Mouse (Mus musculus) CD4-positive helper T cell, adult 2 months (primary cell): ENCODE data around the gene Gas2l1.
A peak's percentile ranks its signal among the peaks of the same experiment; 100 is the strongest.
"Not testable (repeated sequence)": the region's sequence is repeated elsewhere in the genome, so short reads cannot be mapped to it uniquely, and the experiment has no call there.

Experiments used
- DNase-seq: peaks from one replicate; pipeline ENCODE4 v3.0.0-alpha.2; 2012; ENCODE audit warnings: low read depth, missing footprints, low spot score

The Gas2l1 gene

DNA sequence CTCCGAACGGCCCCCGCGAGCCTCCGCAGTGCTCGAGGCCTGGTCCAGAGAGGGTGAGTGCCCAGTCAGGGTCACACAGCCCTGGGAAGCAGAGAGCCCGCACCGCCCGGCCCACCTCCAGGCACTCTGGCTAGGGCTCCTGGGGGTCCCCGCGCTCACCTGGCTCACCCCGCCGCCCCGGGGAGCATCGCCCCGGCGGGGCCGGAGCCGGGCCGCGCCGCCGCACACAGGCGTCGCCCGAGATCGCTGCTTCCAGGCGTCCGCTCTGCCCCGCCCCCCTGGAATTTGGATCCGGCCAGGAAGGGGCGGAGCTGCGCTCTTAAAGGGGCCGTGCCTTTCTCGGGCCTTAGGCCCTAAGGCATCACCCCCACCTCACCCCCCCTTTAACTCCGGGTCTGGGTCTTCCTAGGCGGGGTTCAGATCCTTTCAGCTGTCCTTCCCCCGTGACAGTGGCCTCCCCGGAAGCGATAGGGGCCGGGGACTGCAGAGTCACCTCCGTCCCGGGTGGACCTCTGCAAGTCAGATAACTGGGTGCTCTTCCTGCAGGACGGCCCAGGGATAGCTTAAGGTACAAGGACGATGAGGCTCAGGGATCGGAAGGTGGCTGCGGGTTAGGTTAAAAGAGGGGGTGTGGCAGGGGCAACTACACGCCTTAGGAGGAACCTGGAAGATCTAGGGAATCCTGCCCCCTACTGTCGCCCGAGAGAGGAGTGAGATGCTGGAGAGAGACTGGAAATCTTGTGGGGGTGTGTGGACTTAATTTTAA lies at the start of gene Gas2l1:
Gas2l1 (minus strand) TSS at position 272 of the 766 bp plus-strand sequence.
- peak; percentile 67 for DNase-seq

DNA sequence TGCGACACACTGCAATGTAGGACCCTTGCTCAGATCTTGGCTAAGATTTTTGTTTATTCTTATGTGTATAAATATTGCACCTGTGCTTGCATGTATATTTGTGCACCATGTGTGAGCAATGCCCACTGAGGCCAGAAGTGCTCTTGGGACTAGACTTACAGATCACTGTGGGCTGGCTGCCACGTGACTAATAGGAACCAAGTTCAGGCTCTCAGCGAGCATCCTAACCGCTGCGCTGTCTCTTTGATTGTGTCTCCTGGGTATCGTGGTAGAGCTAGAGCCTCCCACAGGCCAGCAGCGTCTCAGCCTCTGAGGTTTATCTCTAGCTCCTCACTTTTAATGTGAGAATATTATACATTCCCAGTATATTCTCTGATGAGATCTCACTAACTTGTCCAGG lies 48.5 kb upstream of the Gas2l1 start:
- DNase-seq = no peak

DNA sequence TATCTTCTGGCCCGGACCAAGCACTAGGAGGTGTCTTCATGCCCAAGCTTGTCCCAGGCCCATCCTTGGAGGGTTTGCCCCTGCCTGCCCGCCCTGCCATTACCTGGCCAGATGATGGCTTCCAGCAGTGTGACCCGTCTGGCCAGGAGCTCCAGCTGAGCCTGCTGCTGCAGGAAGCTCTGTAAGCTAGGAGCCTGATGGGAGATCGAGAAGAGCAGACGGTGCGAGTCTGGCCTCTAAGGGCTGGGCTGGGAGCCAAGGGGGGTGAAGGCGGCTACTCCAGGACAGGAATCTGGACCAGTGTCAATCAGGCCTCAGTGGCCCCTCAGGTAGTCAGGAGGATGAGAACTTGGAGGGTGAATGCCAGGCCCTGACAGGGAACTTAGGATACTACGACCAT lies 44.3 kb upstream of the Gas2l1 start:
- DNase-seq = no peak

DNA sequence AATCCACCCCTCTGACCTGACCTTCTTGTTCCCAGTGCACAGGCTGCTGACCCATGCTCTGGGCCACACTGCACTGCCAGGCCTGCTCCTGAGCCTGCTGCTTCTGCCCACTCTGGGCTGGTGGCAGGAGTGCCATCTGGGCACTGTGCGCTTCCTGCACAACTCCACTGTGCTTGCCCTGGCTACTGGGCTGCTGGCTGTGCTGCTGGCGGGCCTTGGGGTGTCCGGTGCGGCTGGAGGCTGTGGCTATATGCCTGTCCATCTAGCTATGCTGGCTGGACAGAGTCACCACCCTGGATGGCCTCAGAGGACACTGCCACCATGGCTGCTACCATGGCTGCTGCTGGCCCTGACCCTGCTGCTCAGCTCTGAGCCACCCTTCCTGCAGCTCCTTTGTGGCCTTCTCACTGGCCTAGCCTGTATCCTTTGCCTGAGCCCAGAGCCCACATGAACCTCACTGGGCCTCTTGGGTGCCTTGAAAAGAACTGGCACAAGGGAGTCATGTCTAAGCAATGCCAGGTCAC lies 38.9 kb upstream of the Gas2l1 start:
- no peak for DNase-seq

DNA sequence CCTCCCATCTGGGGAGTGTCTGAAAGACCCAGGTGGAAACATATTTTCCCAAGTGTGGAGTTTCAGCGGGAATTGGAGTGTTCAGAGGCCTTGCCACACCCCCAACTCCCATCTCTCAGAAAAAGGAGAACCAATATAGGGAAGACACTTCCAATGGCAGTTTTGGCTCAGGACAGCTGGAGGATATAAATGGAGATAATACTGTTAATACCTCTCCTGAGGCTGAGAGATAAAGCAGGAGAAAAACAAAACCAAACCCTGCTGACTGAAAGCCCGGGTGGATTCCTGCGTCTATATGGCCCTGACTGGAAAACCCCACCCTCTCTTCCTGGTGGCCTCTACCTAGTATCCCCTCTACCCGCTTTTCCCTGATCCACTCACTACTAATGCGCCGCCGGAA lies 37.3 kb upstream of the Gas2l1 start:
- no peak for DNase-seq

DNA sequence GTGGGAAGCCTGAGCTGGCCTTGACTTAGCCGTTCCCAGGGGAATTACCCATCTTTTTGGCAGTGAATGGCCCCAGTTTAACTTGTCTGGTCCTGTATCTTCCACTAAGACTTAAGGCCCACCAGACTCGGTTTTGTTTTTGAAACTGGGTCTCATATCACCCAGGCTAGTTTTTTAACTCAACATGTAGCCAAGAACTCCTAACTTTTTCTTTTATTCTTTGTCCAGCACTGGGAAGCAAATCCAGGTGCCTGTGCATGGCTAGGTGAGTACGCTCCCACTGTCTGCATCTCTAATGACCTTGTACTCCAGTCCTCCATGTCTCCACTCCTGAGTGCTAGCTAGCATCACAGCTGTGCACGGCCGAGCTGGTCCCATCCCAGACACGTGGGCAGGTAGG lies 36.5 kb upstream of the Gas2l1 start:
- DNase-seq = no peak

DNA sequence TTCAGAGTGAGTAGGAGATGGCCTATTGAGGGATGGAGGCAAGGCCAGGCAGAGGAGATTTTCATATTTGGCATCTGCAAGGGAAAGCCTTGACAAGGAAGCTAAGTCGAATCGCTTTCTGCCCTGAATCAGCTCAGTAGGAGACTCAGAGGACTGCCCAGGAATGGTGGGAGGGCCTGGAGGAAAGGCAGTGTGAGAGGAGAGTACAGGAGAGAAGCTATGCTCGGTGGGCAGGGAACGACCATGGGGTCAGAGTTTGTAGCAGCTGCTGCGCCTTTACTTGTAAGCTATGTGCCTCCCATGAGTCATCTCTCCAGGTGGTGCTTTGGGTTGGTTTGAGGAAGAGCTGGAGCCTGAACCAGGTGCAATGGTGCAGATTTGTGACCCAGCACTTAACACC lies 35.7 kb upstream of the Gas2l1 start:
- no peak for DNase-seq

DNA sequence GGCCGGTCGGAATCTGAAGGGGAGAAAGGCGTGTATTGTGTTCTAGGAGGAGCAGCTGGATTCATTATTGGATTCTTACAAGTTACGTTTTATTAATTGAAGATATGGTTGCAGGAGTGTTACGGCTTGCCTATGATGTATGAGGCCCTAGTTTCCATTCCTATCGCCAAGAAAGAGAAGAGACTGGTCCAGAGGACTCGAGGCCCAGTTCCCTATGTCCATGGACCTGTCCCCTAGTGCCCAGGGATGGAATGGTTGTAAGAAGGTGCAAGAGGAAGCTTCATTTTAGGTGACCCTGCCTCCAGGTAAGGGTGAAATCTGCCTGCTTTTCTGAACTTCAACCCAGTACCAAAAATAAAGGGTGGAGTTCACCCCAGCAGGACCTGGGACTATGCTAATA lies 35.2 kb upstream of the Gas2l1 start:
- DNase-seq = no peak

DNA sequence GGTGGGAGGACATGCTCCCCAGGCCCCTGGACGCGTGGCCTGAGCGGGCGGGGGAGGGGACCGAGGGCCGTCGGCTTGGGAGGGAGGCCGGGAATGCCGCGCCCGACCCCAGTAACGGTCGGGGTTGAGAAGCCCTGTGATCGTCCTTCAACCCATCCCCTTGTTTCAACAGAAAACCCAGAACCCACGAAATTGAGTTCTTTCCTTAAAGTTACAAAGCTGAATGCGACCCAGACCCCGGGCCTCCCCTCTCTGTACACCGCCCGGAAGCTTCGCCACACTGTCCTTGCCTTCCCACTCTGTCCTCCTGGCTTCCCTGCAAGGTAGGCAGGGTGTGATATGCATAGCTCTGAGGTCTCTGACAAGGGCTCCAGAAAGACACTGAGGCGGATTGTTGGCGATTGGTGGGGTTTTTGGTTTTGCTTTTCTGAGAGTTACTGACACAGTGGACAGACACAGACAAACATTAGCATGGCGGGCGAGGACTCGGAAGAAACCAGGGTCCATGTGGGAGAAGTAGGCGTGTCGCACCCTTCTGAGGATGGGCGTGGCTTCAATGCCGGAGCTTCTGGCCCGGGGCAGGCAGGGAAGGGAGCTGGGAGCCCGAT lies 34.6 kb upstream of the Gas2l1 start:
- DNase-seq = peak; percentile 78

DNA sequence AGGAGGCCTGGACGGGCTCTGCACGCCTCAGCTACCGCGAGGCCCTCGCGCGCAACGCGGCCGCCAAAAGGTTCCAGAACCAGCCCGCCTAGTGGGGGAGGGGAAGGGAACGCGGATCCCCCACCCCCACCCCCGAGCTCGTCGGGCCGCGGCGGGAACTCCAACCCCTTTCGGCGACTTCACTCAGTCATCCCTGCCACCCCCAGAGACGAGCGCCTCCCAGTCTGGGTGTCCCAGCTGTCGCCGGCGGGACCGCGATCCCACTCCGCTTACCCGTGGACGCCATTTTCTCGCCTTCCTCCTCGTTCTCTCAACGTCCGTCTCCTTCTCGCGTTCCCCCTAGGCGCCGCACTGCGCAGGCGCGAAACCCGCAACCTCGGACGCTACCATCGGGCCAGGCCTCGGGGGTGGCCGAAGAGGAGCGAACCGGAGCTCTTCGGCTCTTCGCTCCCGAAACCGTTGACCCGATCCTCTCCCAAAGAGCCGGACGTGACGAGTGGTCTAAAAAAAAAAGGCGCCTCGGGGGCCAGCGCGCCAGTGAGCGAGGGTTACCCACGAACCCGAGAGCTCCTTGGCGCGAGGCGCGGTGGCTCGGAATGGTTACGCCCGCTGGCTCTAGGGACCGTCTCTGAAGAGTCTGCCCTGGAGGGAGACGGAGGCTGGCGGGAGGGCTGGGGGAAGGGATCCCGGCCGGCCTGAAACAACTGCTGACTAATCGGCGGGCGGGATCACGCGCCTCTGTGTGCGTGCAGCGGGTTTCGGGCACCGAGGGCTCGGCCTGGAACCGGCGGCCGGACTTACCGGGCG lies 33.8 kb upstream of the Gas2l1 start, which contains the start of the genes Rhbdd3 and Ewsr1:
Rhbdd3 (plus strand) TSS at position 191 of the 807 bp plus-strand sequence.
Ewsr1 (minus strand) TSS at position 531 of the 807 bp plus-strand sequence.
- peak; percentile 98 for DNase-seq

DNA sequence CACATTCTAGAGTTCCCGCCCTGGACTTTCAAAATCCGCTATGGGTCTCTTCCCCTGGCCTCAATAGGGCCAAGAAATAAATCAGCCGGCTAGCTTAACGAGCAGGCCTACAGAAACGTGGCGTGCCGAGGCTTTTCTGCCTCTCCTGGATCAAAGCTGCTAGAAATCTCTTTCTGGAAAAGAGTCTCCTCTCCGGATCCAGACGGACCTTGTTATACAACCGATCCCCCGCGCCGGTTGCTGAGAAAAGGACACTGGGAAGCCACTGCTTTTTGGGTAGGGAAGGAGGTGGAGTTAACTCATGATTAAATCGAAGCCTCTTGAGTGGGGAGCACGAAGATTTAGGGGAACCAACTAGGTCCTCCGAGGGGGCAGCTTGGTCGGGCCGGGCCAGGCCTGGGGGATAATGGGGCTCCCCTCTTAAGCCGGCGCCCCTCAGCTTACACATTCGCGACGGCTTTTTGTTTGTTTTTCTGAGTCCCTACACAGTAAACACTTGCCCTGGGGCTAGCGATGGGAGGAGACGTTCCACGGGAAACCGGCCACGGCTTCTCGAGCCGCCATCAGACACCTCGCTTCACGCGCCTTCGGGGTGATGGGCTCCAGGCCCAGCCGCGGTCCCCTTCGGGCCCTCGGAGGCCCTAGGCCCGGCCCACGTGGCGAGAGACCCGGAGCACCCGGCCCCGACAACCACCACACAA lies 33.1 kb upstream of the Gas2l1 start:
- DNase-seq = no peak

DNA sequence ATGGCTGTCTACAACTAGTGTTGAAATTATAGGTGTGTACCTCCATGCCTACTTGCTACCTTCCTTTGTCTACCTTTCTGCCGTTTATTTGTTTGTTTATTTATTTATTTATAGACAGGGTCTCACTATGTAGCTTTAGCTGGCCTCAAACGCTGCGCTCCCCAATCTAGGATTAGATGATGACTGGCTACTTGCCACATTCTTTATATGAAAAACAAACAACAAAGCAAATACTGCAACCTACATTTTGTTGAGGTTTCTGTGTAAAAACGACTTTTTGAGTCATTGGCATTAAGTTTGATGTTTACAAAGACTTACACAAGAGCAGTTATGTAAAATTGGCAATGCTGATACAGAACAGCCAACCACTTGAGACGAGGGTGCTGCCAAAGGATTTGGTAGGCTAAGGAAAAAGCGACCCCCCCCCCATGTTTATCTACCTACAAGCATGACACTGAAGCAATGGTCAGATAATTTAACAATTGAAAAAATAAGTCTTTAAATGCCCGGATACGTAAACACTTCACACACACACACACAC lies 31.4 kb upstream of the Gas2l1 start:
- DNase-seq = peak; percentile 21

DNA sequence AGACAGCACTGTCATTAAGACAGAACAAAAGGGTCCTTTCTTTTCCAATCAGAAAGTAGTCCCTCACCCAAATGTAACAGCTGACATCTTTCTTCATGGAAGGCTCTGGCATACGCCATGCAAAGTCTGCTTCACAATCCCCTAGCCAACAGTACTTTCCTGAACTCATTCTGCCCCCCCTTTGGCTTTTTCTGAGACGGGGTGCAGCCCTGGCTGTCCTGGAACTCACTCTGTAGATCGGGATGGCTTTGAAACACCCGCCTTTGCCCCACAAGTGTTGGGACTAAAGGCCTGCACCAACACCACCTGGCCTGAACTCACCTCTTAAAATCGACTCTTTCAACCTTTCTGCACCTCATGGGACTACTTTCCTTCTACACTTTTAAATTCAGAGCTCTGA lies 30.8 kb upstream of the Gas2l1 start:
- DNase-seq = no peak

DNA sequence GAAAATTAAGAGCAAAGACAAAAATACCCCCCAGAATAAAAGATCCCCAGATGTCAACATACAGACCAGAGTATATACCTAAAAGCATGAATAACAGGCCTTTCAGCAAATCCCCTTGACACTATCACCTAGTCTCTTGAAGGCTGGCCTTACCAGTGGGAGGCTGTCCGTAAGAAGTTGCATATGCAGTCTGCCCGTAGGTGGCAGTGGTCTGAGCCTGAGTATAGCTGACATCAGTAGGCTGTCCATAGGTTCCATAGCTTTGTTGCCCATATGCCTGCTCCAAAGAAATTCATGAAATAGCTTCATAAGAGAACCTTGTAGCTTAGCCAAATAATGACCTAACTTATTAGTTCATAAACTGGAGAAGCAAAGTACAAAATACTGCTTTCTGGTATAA lies 26.6 kb upstream of the Gas2l1 start:
- DNase-seq = no peak

DNA sequence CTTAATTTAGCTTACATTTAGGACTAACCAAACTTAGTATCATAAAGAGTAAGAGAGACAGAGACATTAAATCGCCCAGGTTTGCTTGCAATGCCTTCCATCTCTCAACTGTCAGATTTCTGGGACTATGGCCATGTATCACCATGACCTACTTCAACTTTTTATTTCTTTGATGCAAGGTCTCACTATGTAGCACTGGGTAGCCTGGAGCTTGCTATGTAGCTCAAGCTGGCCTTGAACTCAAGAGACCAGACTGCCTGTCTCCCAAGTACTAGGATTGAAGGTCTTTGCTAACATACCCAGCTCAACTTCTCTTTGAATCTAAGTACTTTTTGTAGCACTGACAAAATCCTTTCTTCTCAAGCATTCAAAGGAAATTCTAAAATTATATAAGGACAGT lies 24.0 kb upstream of the Gas2l1 start:
- no peak for DNase-seq

DNA sequence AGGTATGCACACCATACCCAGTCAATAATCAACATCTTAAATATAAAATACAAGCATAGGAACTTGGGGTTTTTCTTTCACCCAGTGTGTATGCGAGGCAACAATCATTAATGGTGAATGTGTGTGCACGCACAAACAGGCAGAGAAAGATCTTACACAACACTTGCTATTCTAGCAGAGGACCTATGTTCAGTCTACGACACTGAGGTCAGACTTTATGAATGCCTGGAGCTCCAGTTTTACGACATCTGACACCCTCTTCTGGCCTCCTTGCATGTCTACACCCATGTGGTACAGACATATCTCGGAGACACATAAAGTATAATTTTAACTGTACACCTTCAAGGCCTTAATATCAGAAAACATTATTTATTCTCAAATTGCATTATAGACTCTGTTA lies 11.7 kb upstream of the Gas2l1 start:
- DNase-seq = not testable (repeated sequence)

DNA sequence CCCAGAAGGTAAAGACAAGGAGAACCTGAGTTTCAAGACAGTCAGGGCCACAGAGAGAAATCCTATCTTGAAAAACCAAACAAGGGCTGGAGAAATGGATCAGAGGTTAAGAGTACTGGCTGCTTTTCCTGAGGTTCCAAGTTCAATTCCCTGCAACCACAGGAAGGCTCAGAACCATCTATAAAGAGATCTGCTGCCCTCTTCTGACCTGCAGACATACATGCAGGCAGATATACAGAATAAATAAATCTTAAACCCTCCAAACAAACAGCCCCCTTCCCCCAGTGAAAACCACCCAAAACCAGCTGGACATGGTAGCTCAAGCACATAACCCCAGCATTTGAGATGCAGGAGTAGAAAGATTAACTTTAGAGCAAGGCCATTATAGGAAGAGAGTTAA lies 10.6 kb upstream of the Gas2l1 start:
- no peak for DNase-seq

DNA sequence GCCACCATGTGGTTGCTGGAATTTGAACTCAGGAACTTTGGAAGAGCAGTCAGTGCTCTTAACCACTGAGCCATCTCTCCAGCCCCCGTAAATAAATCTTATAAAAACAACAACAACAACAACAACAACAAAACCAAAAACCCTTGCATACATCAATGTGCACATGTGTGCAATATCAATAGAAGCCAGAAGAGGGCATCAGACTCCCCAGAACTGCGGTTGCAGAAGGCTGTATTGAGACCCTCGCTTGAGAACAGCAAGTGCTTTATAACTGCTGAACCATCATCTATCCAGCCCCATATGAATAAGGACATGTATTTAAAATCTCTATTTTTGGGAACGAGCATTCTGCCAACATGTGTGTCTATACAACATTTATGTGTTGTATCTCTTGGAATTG lies 9.8 kb upstream of the Gas2l1 start:
- DNase-seq = peak; percentile 33

DNA sequence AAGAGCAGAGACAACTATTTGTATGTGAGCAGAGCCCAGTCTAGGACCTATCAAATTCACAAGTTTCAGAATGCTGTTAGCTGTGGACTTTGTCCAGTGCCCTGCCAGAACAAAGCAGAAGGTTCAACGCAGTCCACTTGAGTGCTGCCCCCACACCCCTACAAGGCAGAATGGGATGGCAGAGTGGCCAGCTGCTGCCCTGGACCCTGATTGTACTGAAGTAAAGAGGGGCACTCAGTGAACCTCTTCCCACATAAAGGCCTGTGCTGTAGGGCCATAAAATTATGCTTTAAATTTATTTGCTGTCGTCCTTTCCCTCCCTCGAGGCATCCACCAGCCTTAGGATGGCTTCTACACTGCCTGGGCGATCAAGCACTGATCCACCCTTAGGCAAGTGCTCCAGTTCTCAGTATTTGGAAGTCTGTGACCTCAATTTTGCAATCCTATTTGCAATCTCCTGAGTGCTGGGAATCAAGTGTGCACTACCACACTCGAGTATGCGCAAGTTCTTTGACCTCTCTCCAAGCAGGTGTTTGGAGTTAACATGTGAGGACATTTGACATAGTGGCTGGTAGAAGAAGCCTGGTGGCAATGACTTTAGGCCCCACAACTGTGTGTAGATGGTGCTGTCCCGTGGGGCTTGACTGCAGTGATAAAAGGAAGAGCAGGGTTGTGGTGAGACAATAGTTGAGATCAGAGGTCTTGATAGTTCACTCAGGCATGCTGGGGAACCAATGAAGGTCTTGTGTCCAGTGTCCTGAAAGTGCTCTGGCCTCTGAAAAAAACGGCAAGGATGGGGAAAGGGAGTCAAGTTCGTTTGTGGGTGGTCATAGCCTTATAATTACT lies 3.2 kb upstream of the Gas2l1 start:
- DNase-seq = no peak

DNA sequence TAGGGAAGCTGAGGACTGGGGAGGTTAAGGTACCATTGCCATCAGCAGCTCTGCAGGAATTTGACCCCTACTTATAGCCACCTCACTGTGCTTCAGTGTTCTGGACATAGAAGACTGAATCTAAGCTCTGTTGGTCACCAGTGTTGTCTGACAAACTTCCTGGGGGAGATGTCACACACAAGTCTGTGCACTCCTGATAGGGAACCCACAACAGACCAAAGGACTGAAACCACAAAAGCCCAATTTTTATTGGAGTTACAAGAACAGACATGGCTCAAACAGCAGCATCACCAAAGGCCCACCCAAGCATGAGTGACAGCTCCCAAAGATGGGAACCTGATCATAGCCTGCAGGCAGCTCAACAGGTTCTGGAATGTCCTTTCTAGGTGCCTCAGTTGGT lies 1.9 kb upstream of the Gas2l1 start:
- no peak for DNase-seq
